Mouse (Mus musculus) heart, embryonic 13.5 days (tissue): ENCODE data around the gene Ptger3. TPM values are rescaled to one million over a fixed set of nuclear protein-coding genes. Genes with fewer than 3 reads are reported as not detected.

ENCODE experiments used
- ATAC-seq: fragments of 200-750 bp; cut with Nextera tagmentation; 2 replicates; pipeline ENCODE4 v1.8.0; 2017; ENCODE audit warnings: moderate TSS enrichment; ENCODE audit not compliant: insufficient number of reproducible peaks, low FRiP score, low TSS enrichment; ENCODE audit errors: extremely low read depth
- H3K27ac ChIP-seq: fragments of 300-500 bp; sonication (generic); replicated peaks from 2 replicates; pipeline ENCODE4 v1.5.1; 2015; ENCODE audit warnings: moderate library complexity, mild to moderate bottlenecking, inconsistent platforms
- H3K27me3 ChIP-seq: fragments of 300-500 bp; sonication (generic); replicated peaks from 2 replicates; pipeline ENCODE4 v1.6.1; 2015; ENCODE audit warnings: mild to moderate bottlenecking, inconsistent platforms
- H3K36me3 ChIP-seq: fragments of 300-500 bp; sonication (generic); 2 replicates; pipeline ENCODE4 v1.6.1; 2015; ENCODE audit warnings: mild to moderate bottlenecking, inconsistent platforms
- H3K4me1 ChIP-seq: fragments of 300-500 bp; sonication (generic); 2 replicates; pipeline ENCODE4 v1.6.1; 2015; ENCODE audit warnings: inconsistent platforms
- H3K4me2 ChIP-seq: fragments of 300-500 bp; sonication (generic); 2 replicates; pipeline ENCODE4 v1.6.1; 2015; ENCODE audit warnings: inconsistent platforms, mild to moderate bottlenecking, moderate library complexity
- H3K4me3 ChIP-seq: fragments of 300-500 bp; sonication (generic); 2 replicates; pipeline ENCODE4 v1.5.1; 2015; ENCODE audit warnings: moderate library complexity, mild to moderate bottlenecking, inconsistent platforms
- H3K9ac ChIP-seq: fragments of 300-500 bp; sonication (generic); 2 replicates; pipeline ENCODE4 v1.6.1; 2015; ENCODE audit warnings: inconsistent platforms, mild to moderate bottlenecking, moderate library complexity
- H3K9me3 ChIP-seq: fragments of 300-500 bp; sonication (generic); 2 replicates; pipeline ENCODE4 v1.6.1; 2016; ENCODE audit warnings: inconsistent platforms
- WGBS: fragments of 180-500 bp; shearing (Covaris S2); methylation state at CpG from one replicate; pipeline ENCODE4 v1.1.7; 2015; ENCODE audit warnings: mixed read lengths; 5-methylcytosine and 5-hydroxymethylcytosine counted together
- polyA plus RNA-seq: library from polyadenylated mRNA; unstranded; fragments of >200 nt; fragmentation: Nextera tagmentation; extraction: Ambion mirVana; gene quantifications from 2 replicates; pipeline ENCODE4 v1.2.1, GENCODE M21; 2015

Ptger3 gene
- polyA plus RNA-seq, 1 experiment from 2014 or later = 3.3 TPM

DNA sequence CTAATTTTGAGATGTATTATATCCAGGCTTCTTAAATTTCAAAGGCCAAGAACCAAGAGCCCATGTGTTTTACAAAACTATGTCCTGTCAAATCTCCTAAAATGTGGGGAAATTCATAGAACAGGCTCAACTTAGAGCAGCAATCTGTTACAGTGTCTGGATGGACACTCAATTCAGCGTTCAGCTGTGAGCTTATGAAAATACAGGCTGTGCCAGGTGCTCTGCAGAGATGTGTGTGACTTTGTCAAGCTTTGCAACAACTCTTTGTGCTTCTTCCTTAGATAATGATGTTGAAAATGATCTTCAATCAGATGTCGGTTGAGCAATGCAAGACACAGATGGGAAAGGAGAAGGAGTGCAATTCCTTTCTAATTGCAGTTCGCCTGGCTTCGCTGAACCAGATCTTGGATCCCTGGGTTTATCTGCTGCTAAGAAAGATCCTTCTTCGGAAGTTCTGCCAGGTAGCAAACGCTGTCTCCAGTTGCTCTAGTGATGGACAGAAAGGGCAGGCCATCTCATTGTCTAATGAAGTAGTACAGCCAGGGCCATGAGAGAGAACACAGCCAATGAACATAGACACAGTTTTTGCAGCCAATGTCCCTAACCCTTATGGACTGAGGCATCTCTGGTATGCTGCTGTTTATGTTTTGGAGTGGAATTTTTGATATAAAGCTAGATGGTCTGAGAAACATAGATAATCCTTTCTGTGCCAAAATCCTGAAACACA, 38.2 kb downstream of the Ptger3 start:
- Histone ChIP-seq H3K9me3 (no peaks in the 10 kb centered on the region), H3K4me1 (no peaks in the 10 kb centered on the region), H3K27me3 (no peaks in the 10 kb centered on the region), H3K27ac (no peak overlapping the region), H3K9ac (no peak overlapping the region), H3K4me2 (no peak overlapping the region), H3K4me3 (no peak overlapping the region), H3K36me3 (no peaks in the 10 kb centered on the region)
- no peak for ATAC-seq
- 69% methylated on average over 6 of the region's 6 CpGs for WGBS

DNA sequence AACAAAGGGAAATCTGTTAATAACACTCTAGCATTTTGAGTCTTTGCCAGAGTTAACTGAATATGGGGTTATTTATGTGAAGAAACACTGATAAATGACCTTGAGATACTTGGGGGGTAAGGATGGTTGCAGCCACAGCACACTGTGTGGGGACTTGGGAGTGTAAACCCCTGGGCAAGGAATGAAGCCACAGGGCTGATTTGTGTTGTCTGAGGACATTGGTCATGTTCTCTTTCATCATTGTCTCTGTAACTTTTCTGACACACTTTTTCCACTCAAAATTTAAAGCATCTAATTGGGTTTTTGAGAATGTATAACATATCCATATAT, 38.7 kb downstream of the Ptger3 start:
- Histone ChIP-seq H3K27ac (no peak overlapping the region), H3K9me3 (no peaks in the 10 kb centered on the region), H3K36me3 (no peaks in the 10 kb centered on the region), H3K4me1 (no peaks in the 10 kb centered on the region), H3K27me3 (no peaks in the 10 kb centered on the region), H3K4me3 (no peak overlapping the region), H3K4me2 (no peak overlapping the region), H3K9ac (no peak overlapping the region)
- no peak for ATAC-seq

GRCm38 (mm10) chr3:157613542-157613941, 46.9 kb downstream of the Ptger3 start:
- Histone ChIP-seq H3K4me3 (no peak overlapping the region), H3K9ac (no peak overlapping the region), H3K4me2 (no peak overlapping the region), H3K27ac (no peak overlapping the region), H3K27me3 (no peaks in the 10 kb centered on the region), H3K36me3 (no peaks in the 10 kb centered on the region), H3K9me3 (no peaks in the 10 kb centered on the region), H3K4me1 (no peaks in the 10 kb centered on the region)
- 36% methylated on average over 1 of the region's 1 CpGs for WGBS
- ATAC-seq = no peak

DNA sequence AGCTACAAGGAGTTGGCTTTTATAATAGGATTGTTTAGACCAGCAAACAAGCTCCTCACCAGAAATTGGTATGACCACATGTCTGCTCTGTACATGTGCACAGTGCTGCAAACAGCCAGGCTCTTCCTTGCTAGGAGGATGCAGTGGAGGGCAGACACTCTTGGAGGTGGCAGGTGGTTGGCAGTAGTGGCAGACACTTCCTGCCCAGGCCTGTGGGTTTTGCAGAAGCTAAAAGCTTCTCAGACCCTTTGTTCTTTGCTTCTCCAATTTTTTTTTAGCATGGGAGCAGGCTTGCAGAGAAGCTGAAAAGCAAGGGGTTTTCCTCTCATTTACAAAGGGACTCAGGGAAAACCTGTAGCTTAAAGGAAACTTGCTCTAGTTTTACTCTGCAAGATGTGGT, 50.3 kb downstream of the Ptger3 start:
- no peak overlapping the region for H3K4me2 ChIP-seq
- H3K9me3 ChIP-seq = no peaks in the 10 kb centered on the region
- no peak overlapping the region for H3K4me3 ChIP-seq
- H3K9ac ChIP-seq = no peak overlapping the region
- H3K36me3 ChIP-seq = no peaks in the 10 kb centered on the region
- H3K27me3 ChIP-seq = no peaks in the 10 kb centered on the region
- no peaks in the 10 kb centered on the region for H3K4me1 ChIP-seq
- H3K27ac ChIP-seq = no peak overlapping the region
- ATAC-seq = no peak

GRCm38 (mm10) chr3:157627407-157627806, 60.7 kb downstream of the Ptger3 start:
- H3K36me3 ChIP-seq = no peaks in the 10 kb centered on the region
- H3K27me3 ChIP-seq = no peaks in the 10 kb centered on the region
- H3K4me2 ChIP-seq = no peak overlapping the region
- 54% methylated on average over 3 of the region's 3 CpGs for WGBS
- no peaks in the 10 kb centered on the region for H3K9me3 ChIP-seq
- H3K4me1 ChIP-seq = 0 out of 2 replicates have a peak, but pooled peaks cover 4% of the 10 kb centered on the region
- no peak overlapping the region for H3K9ac ChIP-seq
- peak; percentile 37; the same call in 1 of the 2 replicates for ATAC-seq
- no peak overlapping the region for H3K27ac ChIP-seq
- no peak overlapping the region for H3K4me3 ChIP-seq

- ATAC-seq = no peak
- H3K9ac ChIP-seq = no peak overlapping the region
- H3K4me2 ChIP-seq = no peak overlapping the region
- H3K36me3 ChIP-seq = no peaks in the 10 kb centered on the region
- H3K27ac ChIP-seq = no peak overlapping the region
- H3K4me1 ChIP-seq = 0 out of 2 replicates have a peak, but pooled peaks cover 4% of the 10 kb centered on the region
- H3K4me3 ChIP-seq = no peak overlapping the region
- WGBS = 41% methylated on average over 5 of the region's 5 CpGs
- H3K27me3 ChIP-seq = no peaks in the 10 kb centered on the region
- no peaks in the 10 kb centered on the region for H3K9me3 ChIP-seq
These were observed 64.0 kb downstream of the Ptger3 start for GRCm38 (mm10) chr3:157630671-157631070.

GRCm38 (mm10) chr3:157631383-157631782, 64.7 kb downstream of the Ptger3 start:
- ATAC-seq = no peak
- Histone ChIP-seq H3K4me1 (0 out of 2 replicates have a peak, but pooled peaks cover 4% of the 10 kb centered on the region), H3K27me3 (no peaks in the 10 kb centered on the region), H3K36me3 (no peaks in the 10 kb centered on the region), H3K9me3 (no peaks in the 10 kb centered on the region), H3K4me2 (no peak overlapping the region), H3K9ac (no peak overlapping the region), H3K27ac (no peak overlapping the region), H3K4me3 (no peak overlapping the region)
- WGBS = 20% methylated on average over 2 of the region's 2 CpGs

- 75% methylated on average over 3 of the region's 3 CpGs for WGBS
- Histone ChIP-seq H3K4me1 (no peaks in the 10 kb centered on the region), H3K9me3 (no peaks in the 10 kb centered on the region), H3K9ac (no peak overlapping the region), H3K36me3 (no peaks in the 10 kb centered on the region), H3K27me3 (no peaks in the 10 kb centered on the region), H3K4me3 (no peak overlapping the region), H3K27ac (no peak overlapping the region), H3K4me2 (no peak overlapping the region)
- no peak for ATAC-seq
These were observed 67.7 kb downstream of the Ptger3 start for GRCm38 (mm10) chr3:157634431-157634830.

GRCm38 (mm10) chr3:157635713-157636112, 69.0 kb downstream of the Ptger3 start:
- no peak for ATAC-seq
- Histone ChIP-seq H3K9me3 (no peaks in the 10 kb centered on the region), H3K4me3 (no peak overlapping the region), H3K4me1 (no peaks in the 10 kb centered on the region), H3K9ac (no peak overlapping the region), H3K4me2 (no peak overlapping the region), H3K27ac (no peak overlapping the region), H3K36me3 (no peaks in the 10 kb centered on the region), H3K27me3 (no peaks in the 10 kb centered on the region)
- 65% methylated on average over 4 of the region's 4 CpGs for WGBS

DNA sequence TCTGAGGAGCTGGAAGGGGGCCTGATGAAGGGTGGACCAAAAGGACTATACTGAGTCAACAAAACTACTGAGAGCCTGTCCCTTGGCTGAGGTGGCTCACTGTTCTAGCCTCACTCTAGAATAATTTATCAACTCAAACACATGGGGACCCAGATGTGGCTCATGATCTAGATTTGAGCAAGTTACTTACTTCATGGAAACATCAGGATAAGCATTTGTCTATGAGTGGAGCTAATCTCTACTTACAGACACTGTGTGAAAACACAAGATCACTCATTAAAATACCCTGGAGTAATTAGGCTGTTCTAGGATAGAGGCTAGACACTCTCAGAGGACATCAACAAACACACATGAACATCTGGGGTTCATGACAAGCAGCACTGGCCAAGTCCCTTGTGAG, 70.2 kb downstream of the Ptger3 start:
- no peaks in the 10 kb centered on the region for H3K4me1 ChIP-seq
- H3K27ac ChIP-seq = no peak overlapping the region
- no peaks in the 10 kb centered on the region for H3K27me3 ChIP-seq
- H3K4me2 ChIP-seq = no peak overlapping the region
- H3K36me3 ChIP-seq = no peaks in the 10 kb centered on the region
- ATAC-seq = no peak
- H3K9me3 ChIP-seq = no peaks in the 10 kb centered on the region
- no peak overlapping the region for H3K9ac ChIP-seq
- no peak overlapping the region for H3K4me3 ChIP-seq

GRCm38 (mm10) chr3:157637341-157637740, 70.6 kb downstream of the Ptger3 start:
- no peaks in the 10 kb centered on the region for H3K9me3 ChIP-seq
- H3K27ac ChIP-seq = no peak overlapping the region
- no peak for ATAC-seq
- H3K4me1 ChIP-seq = no peaks in the 10 kb centered on the region
- no peak overlapping the region for H3K9ac ChIP-seq
- H3K36me3 ChIP-seq = no peaks in the 10 kb centered on the region
- WGBS = 40% methylated on average over 2 of the region's 2 CpGs
- H3K27me3 ChIP-seq = no peaks in the 10 kb centered on the region
- no peak overlapping the region for H3K4me2 ChIP-seq
- H3K4me3 ChIP-seq = no peak overlapping the region

- H3K4me3 ChIP-seq = no peak overlapping the region
- ATAC-seq = peak; percentile 42; the same call in 1 of the 2 replicates
- no peaks in the 10 kb centered on the region for H3K4me1 ChIP-seq
- no peaks in the 10 kb centered on the region for H3K9me3 ChIP-seq
- H3K36me3 ChIP-seq = no peaks in the 10 kb centered on the region
- H3K9ac ChIP-seq = no peak overlapping the region
- no peaks in the 10 kb centered on the region for H3K27me3 ChIP-seq
- no peak overlapping the region for H3K4me2 ChIP-seq
- no peak overlapping the region for H3K27ac ChIP-seq
- 73% methylated on average over 4 of the region's 4 CpGs for WGBS
These were observed 74.9 kb downstream of the Ptger3 start for GRCm38 (mm10) chr3:157641634-157642033.
